In genomic region chr5:142922251-142922650, GRCm38 (mm10) we compare ENCODE assay signal across 21 mouse cellular contexts. TPM values are rescaled to one million over a fixed set of nuclear protein-coding genes. Genes with fewer than 3 reads are reported as not detected.
DNase-seq lines count a peak whose midpoint lies in the region; ATAC-seq and TF ChIP-seq lines count a peak whose summit lies in the region.
"Had no signal": no experiment of that assay in that cellular context is flagged by ENCODE, and none has a peak within 500 bp of the region (broad histone marks: within the 10 kb centered on the region; RNA-seq: fewer than 3 reads in every experiment).

No protein-coding gene starts in this region.

- H3K27ac ChIP-seq in gastrocnemius, adult 2 months: peak overlapping the region; percentile 88
- H3K27ac ChIP-seq in bone marrow, adult 2 months (ENCODE audit: control insufficient read depth, insufficient read depth, low read depth, low read length, poor library complexity): peak overlapping the region; percentile 94; the same call in 1 of the 2 replicates
- peak overlapping the region; percentile 100 for H3K27ac ChIP-seq in liver, embryonic 13.5 days
- H3K27ac ChIP-seq in small intestine, adult 2 months (ENCODE audit: insufficient read depth, low read depth, low read length): peak overlapping the region; percentile 97
- H3K27ac ChIP-seq in forebrain, embryonic 14.5 days (ENCODE audit: low read depth, low read length): no peak overlapping the region
- H3K27ac ChIP-seq: hindbrain, embryonic 13.5 days; layer of hippocampus, adult 2 months; midbrain, embryonic 10.5 days had no signal

- H3K4me1 ChIP-seq in bone marrow, adult 2 months (ENCODE audit: control insufficient read depth, insufficient read depth, low read length): peaks cover 10% of the 10 kb centered on the region; the same call in 1 of the 2 replicates
- peaks cover 79% of the 10 kb centered on the region for H3K4me1 ChIP-seq in liver, embryonic 13.5 days (replicated peaks)
- peaks cover 31% of the 10 kb centered on the region for H3K4me1 ChIP-seq in small intestine, adult 2 months (ENCODE audit: control insufficient read depth, insufficient read depth, insufficient read length, low read length)
- 0 out of 2 replicates have a peak, but pooled peaks cover 4% of the 10 kb centered on the region for H3K4me1 ChIP-seq in forebrain, embryonic 14.5 days (ENCODE audit: control insufficient read depth, insufficient read depth, low read length)

- no peak for DNase-seq in gastrocnemius, adult 2 months
- no peak for DNase-seq in gastrocnemius, adult 8-10 months (ENCODE audit: low spot score in 2 of 2)
- DNase-seq in liver, embryonic 13.5 days: no peak
- no peak for DNase-seq in forebrain, embryonic 14.5 days (ENCODE audit: low spot score)
- DNase-seq in left cerebral cortex, postnatal 10 days (ENCODE audit: extremely low spot score in 1 of 2, low spot score in 2 of 2): no peak
- DNase-seq: adrenal gland, adult 8-10 months; cerebellum, adult 18-20 months; cerebellum, postnatal 14 days; kidney, adult 9 months; kidney, postnatal 25 days; lung, adult 18-20 months; lung, postnatal 10 days; thymus, postnatal 25 days had no signal

- no peak for TF ChIP-seq POLR2A in bone marrow, adult 2 months (IDR thresholded peaks at IDR 0.05; ENCODE audit: borderline replicate concordance, control insufficient read depth, low read depth, low read length)
- TF ChIP-seq POLR2A in small intestine, adult 2 months (IDR thresholded peaks at IDR 0.05; ENCODE audit: low read depth, low read length): no peak

- no peak for TF ChIP-seq CTCF in gastrocnemius, adult 2 months (IDR thresholded peaks at IDR 0.05)
- no peak for TF ChIP-seq CTCF in bone marrow, adult 2 months (IDR thresholded peaks at IDR 0.05; ENCODE audit: control insufficient read depth, insufficient read depth, low read length)
- no peak for TF ChIP-seq CTCF in small intestine, adult 2 months (IDR thresholded peaks at IDR 0.05; ENCODE audit: extremely low read depth, insufficient read length, insufficient replicate concordance, low read depth, low read length)

- no peak overlapping the region for H3K4me3 ChIP-seq in gastrocnemius, adult 2 months
- H3K4me3 ChIP-seq in bone marrow, adult 2 months (replicated peaks; ENCODE audit: control insufficient read depth, low read depth, low read length): no peak overlapping the region
- no peak overlapping the region for H3K4me3 ChIP-seq in liver, embryonic 13.5 days (replicated peaks)
- no peak overlapping the region for H3K4me3 ChIP-seq in small intestine, adult 2 months (ENCODE audit: low read depth, low read length)
- H3K4me3 ChIP-seq in forebrain, embryonic 14.5 days (ENCODE audit: low read depth, low read length): no peak overlapping the region
- H3K4me3 ChIP-seq: heart, embryonic 13.5 days; hindbrain, embryonic 13.5 days; layer of hippocampus, adult 2 months; midbrain, embryonic 10.5 days had no signal

- peak overlapping the region; percentile 69 for H3K9ac ChIP-seq in liver, embryonic 13.5 days
- H3K9ac ChIP-seq in forebrain, embryonic 14.5 days (ENCODE audit: low read length): no peak overlapping the region
- H3K9ac ChIP-seq: heart, embryonic 13.5 days; hindbrain, embryonic 13.5 days had no signal

- WGBS in bone marrow, adult 2 months: 58% methylated on average over 5 of the region's 5 CpGs
- 85% methylated on average over 5 of the region's 5 CpGs for WGBS in liver, embryonic 13.5 days (ENCODE audit: insufficient replicate concordance)
- WGBS in small intestine, adult 2 months: 40% methylated on average over 5 of the region's 5 CpGs
- WGBS in forebrain, embryonic 14.5 days: 82% methylated on average over 5 of the region's 5 CpGs

- H3K27me3 ChIP-seq in liver, embryonic 13.5 days: no peaks in the 10 kb centered on the region
- no peaks in the 10 kb centered on the region for H3K27me3 ChIP-seq in small intestine, adult 2 months (ENCODE audit: control insufficient read depth, insufficient read depth, low read length)
- H3K27me3 ChIP-seq in forebrain, embryonic 14.5 days (replicated peaks; ENCODE audit: control insufficient read depth, insufficient read depth, low read length): no peaks in the 10 kb centered on the region
- H3K27me3 ChIP-seq: heart, embryonic 13.5 days had no signal

- intact Hi-C loops in gastrocnemius, adult 2 months (cut with DNase I): no loop called here
- intact Hi-C loops in left cerebral cortex, postnatal 10 days (cut with DNase I): no loop called here

- peak overlapping the region; percentile 69; the same call in 1 of the 2 replicates for H3K4me2 ChIP-seq in liver, embryonic 13.5 days
- H3K4me2 ChIP-seq in forebrain, embryonic 14.5 days (ENCODE audit: low read length): no peak overlapping the region
- H3K4me2 ChIP-seq: heart, embryonic 13.5 days; hindbrain, embryonic 13.5 days had no signal

- H3K9me3 ChIP-seq in liver, embryonic 13.5 days (replicated peaks): no peaks in the 10 kb centered on the region
- no peaks in the 10 kb centered on the region for H3K9me3 ChIP-seq in forebrain, embryonic 14.5 days (replicated peaks; ENCODE audit: control insufficient read depth, low read length)
- H3K9me3 ChIP-seq: heart, embryonic 13.5 days; hindbrain, embryonic 13.5 days; midbrain, embryonic 10.5 days had no signal

- H3K36me3 ChIP-seq in liver, embryonic 13.5 days: no peaks in the 10 kb centered on the region
- no peaks in the 10 kb centered on the region for H3K36me3 ChIP-seq in small intestine, adult 2 months (ENCODE audit: control insufficient read depth, insufficient read depth, low read length)
- H3K36me3 ChIP-seq in forebrain, embryonic 14.5 days (ENCODE audit: control insufficient read depth, insufficient read depth, low read length): no peaks in the 10 kb centered on the region
- H3K36me3 ChIP-seq: heart, embryonic 13.5 days; hindbrain, embryonic 13.5 days; midbrain, embryonic 10.5 days had no signal

- no peak for ATAC-seq in liver, embryonic 13.5 days (ENCODE audit: low read depth)
- ATAC-seq in forebrain, embryonic 14.5 days: no peak
- ATAC-seq: inflammation-experienced regulatory T-cells, adult 6 months had no signal

RNA-seq across cellular contexts. Expression of gene Actb, which starts 15.7 kb away (rescaled TPM):
- total RNA-seq in gastrocnemius, adult 2 months (2021): 100 to 1,000 TPM; 365 to 571 TPM
- 100 to 1,000 TPM; 301 to 406 (median 351) TPM for total RNA-seq in gastrocnemius, adult 8-10 months (2022)
- 3,846 and 7,097 TPM in 2 replicates for polyA plus RNA-seq in bone marrow, adult 2 months (2011; ENCODE audit: insufficient read depth, insufficient read length, low replicate concordance, missing spikeins)
- polyA plus RNA-seq in liver, embryonic 13.5 days (2015; fragmentation: Nextera tagmentation; extraction: Ambion mirVana): 8,250 and 9,425 TPM in 2 replicates
- polyA plus RNA-seq in small intestine, adult 2 months (2012; rRNA removed): 4,701 and 11,894 TPM in 2 replicates
- 18,122 and 18,216 TPM in 2 replicates for polyA plus RNA-seq in forebrain, embryonic 14.5 days (2014; fragmentation: Nextera tagmentation; extraction: Ambion mirVana)
- total RNA-seq in left cerebral cortex, postnatal 10 days (2021): 1,000 to 10,000 TPM; 3,611 to 3,673 TPM

RNA-seq across cellular contexts. Expression of gene Fbxl18, which starts 27.0 kb away (rescaled TPM):
- total RNA-seq in gastrocnemius, adult 2 months (2021): 1 to 10 TPM; 5.8 to 6.2 TPM
- total RNA-seq in gastrocnemius, adult 8-10 months (2022): 1 to 10 TPM; 4.4 to 6.8 (median 5.3) TPM
- polyA plus RNA-seq in bone marrow, adult 2 months (2011; ENCODE audit: insufficient read depth, insufficient read length, low replicate concordance, missing spikeins): 4.6 and 10.8 TPM in 2 replicates
- 3.7 and 4.2 TPM in 2 replicates for polyA plus RNA-seq in liver, embryonic 13.5 days (2015; fragmentation: Nextera tagmentation; extraction: Ambion mirVana)
- 17.0 and 28.4 TPM in 2 replicates for polyA plus RNA-seq in small intestine, adult 2 months (2012; rRNA removed)
- polyA plus RNA-seq in forebrain, embryonic 14.5 days (2014; fragmentation: Nextera tagmentation; extraction: Ambion mirVana): 14.5 and 20.8 TPM in 2 replicates
- total RNA-seq in left cerebral cortex, postnatal 10 days (2021): 10 to 100 TPM; 32.3 to 34.8 TPM

RNA-seq across cellular contexts. Expression of gene Fscn1, which starts 37.9 kb away (rescaled TPM):
- total RNA-seq in gastrocnemius, adult 2 months (2021): 1 to 10 TPM; 4.4 to 7.3 TPM
- 1 to 10 TPM; 3.0 to 7.9 (median 5.0) TPM for total RNA-seq in gastrocnemius, adult 8-10 months (2022)
- polyA plus RNA-seq in bone marrow, adult 2 months (2011; ENCODE audit: insufficient read depth, insufficient read length, low replicate concordance, missing spikeins): 6.4 and 15.2 TPM in 2 replicates
- polyA plus RNA-seq in liver, embryonic 13.5 days (2015; fragmentation: Nextera tagmentation; extraction: Ambion mirVana): 29.5 and 38.3 TPM in 2 replicates
- polyA plus RNA-seq in small intestine, adult 2 months (2012; rRNA removed): 12.3 and 15.0 TPM in 2 replicates
- polyA plus RNA-seq in forebrain, embryonic 14.5 days (2014; fragmentation: Nextera tagmentation; extraction: Ambion mirVana): 477 and 560 TPM in 2 replicates
- 100 to 1,000 TPM; 442 to 448 TPM for total RNA-seq in left cerebral cortex, postnatal 10 days (2021)
- total RNA-seq: neutrophil, adult 5-6 weeks had no signal

Comparison
In these comparisons a context has a peak if more than half of its experiments do, and no peak if none do; other contexts are left out.
1. RNA of gene Fscn1, which starts 37.9 kb away (polyA plus RNA-seq): 477 to 560 TPM in forebrain, embryonic 14.5 days; 29.5 to 38.3 TPM in liver, embryonic 13.5 days, 6.4 to 15.2 TPM in bone marrow, adult 2 months and 12.3 to 15.0 TPM in small intestine, adult 2 months; every median in the first group is over 10 times any median in the second.